Mouse (Mus musculus) cerebellum, adult 2 months (tissue): ENCODE measurements at regions not wholly inside any gene's neighbourhood (a gene's known extent, or its start where the extent isn't known, plus 50 kb on each side); places are given as distances from the start of the nearest gene placed in this dataset.

Experiments used
- DNase-seq, 2 experiments: peaks; one replicate each; pipeline ENCODE4 v3.0.0; 2021
- H3K27ac ChIP-seq: fragments of 200-500 bp; 2 replicates; pipeline ENCODE4 v1.5.1; 2012; ENCODE audit warnings: low read length, control low read depth, inconsistent platforms; ENCODE audit not compliant: insufficient read depth
- H3K27me3 ChIP-seq: fragments of 200-500 bp; 2 replicates; pipeline ENCODE4 v1.6.1; 2012; ENCODE audit warnings: inconsistent platforms, mild to moderate bottlenecking, low read length, moderate library complexity; ENCODE audit not compliant: control insufficient read depth, insufficient read depth
- H3K4me1 ChIP-seq: fragments of 200-500 bp; 2 replicates; pipeline ENCODE4 v1.6.1; 2011; ENCODE audit warnings: low read length; ENCODE audit not compliant: control insufficient read depth, insufficient read depth
- H3K4me3 ChIP-seq: fragments of 200-500 bp; replicated peaks from 2 replicates; pipeline ENCODE3; 2011; ENCODE audit warnings: mild to moderate bottlenecking, low read depth, low read length, control low read depth; ENCODE audit not compliant: insufficient read depth
- CTCF ChIP-seq: fragments of 200-500 bp; IDR thresholded peaks from 2 replicates; pipeline ENCODE4 v1.5.1; 2011; ENCODE audit warnings: low read depth, mild to moderate bottlenecking, control low read depth, low read length, moderate library complexity, borderline replicate concordance; ENCODE audit not compliant: insufficient read depth
- POLR2A ChIP-seq: fragments of 200-500 bp; IDR thresholded peaks from 2 replicates; pipeline ENCODE4 v1.6.1; 2011; ENCODE audit warnings: low read length, control low read depth, borderline replicate concordance; ENCODE audit not compliant: insufficient read depth
- WGBS: fragments of 180-500 bp; shearing (Covaris S2); methylation state at CpG from one replicate; pipeline ENCODE4 v1.1.7; 2018; 5-methylcytosine and 5-hydroxymethylcytosine counted together

DNA sequence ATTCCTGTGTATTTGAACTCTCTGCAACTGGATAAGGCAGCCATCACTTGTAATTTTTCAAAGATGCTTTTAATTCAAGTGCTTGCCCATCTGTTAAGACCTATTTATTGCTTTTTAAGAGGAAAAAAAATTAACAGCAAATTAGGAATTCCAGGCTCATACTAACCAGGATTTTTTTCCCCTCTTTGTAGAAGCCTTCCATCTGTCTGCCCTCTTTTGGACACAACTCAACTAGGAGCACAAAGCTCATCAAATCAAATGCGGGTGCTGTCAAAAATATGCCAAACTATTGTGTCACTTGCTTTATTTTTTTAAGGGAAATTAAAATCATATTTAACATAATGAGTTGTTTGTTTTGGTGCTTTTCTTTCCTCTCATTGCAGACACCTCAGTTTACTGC is 55.6 kb upstream of the Gm6657 start:
- no peak for DNase-seq
- Histone ChIP-seq H3K27ac (no peak overlapping the region), H3K4me3 (no peak overlapping the region), H3K27me3 (no peaks in the 10 kb centered on the region), H3K4me1 (no peaks in the 10 kb centered on the region)
- TF ChIP-seq POLR2A: no peak
- TF ChIP-seq CTCF: no peak
- WGBS: 38% methylated on average over 1 of the region's 1 CpGs
